Mouse (Mus musculus): ENCODE measurements at regions not wholly inside any gene's neighbourhood (a gene's known extent, or its start where the extent isn't known, plus 50 kb on each side); places are given as distances from the start of the nearest gene placed in this dataset.

DNA sequence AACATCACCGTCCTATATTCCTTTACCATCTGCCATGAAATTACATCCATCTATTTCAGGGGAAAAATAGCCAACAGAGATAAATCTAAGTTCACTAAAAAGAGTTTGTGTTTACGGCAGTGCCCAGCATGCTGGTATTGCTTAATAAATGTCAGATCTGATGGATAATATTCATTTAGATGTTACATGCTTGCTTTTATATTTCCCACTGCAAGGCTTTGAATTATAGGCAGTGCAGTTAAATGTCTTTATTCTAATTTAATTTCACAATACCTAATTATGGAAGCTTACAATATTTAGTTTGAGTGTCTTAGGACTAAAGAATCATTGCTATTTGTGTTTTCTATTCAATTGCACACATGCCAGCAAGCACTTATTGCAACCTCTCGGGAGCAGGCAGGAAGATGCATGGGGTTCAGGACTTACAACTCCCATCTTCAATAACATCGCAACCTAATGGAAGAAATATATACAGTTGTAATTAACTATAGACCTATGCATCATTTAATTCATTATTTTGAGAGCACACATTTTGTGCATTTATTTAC is 1899.4 kb upstream of the Sel1l start:
- TF ChIP-seq CTCF (IDR thresholded peaks at IDR 0.05; ENCODE audit: control insufficient read depth, insufficient read depth, insufficient read length) (no peak), CEBPB (IDR thresholded peaks at IDR 0.05; ENCODE audit: low read depth) (no peak), MYOG (IDR thresholded peaks at IDR 0.05; ENCODE audit: control insufficient read depth, extremely low read depth, insufficient read length) (no peak), MYOD1 (IDR thresholded peaks at IDR 0.05; ENCODE audit: control insufficient read depth, insufficient read length, low read depth) (no peak), USF1 (IDR thresholded peaks at IDR 0.05; ENCODE audit: low read depth) (no peak)

Measured in C2C12 (cell line).